Mouse (Mus musculus) MEL (cell line): ENCODE measurements at regions not wholly inside any gene's neighbourhood (a gene's known extent, or its start where the extent isn't known, plus 50 kb on each side); places are given as distances from the start of the nearest gene placed in this dataset.

Experiments
- CTCF ChIP-seq, 3 experiments: IDR thresholded peaks in 2 of 3; conservative IDR thresholded peaks in 1 of 3; 2 replicates each; pipeline ENCODE4 v1.5.1; 2011 to 2012; ENCODE audit warnings: low read length in 3 of 3, low read depth in 2 of 3, mild to moderate bottlenecking in 2 of 3, improper control_type of control experiment in 1 of 3, inconsistent platforms in 1 of 3, mixed read lengths in 1 of 3, moderate library complexity in 1 of 3; ENCODE audit not compliant: control insufficient read depth in 1 of 3, insufficient read depth in 1 of 3, poor library complexity in 1 of 3, severe bottlenecking in 1 of 3
- EP300 ChIP-seq, 2 experiments: IDR thresholded peaks; 2 replicates each; pipeline ENCODE4 v1.6.1; 2011; ENCODE audit warnings: improper control_type of control experiment in 2 of 2, low read length in 2 of 2, low read depth in 1 of 2, mild to moderate bottlenecking in 1 of 2
- GATA1 ChIP-seq: IDR thresholded peaks from 2 replicates; pipeline ENCODE4 v1.6.1; 2011; ENCODE audit warnings: low read depth, low read length, improper control_type of control experiment
- POLR2A ChIP-seq, 2 experiments: IDR thresholded peaks; 2 replicates each; pipeline ENCODE4 v1.6.1; 2011 to 2012; ENCODE audit warnings: low read length in 2 of 2, mild to moderate bottlenecking in 2 of 2, control low read depth in 1 of 2, improper control_type of control experiment in 1 of 2, low read depth in 1 of 2, moderate library complexity in 1 of 2; ENCODE audit not compliant: control insufficient read depth in 1 of 2, insufficient read depth in 1 of 2, poor library complexity in 1 of 2
- POLR2AphosphoS5 ChIP-seq: IDR thresholded peaks from 2 replicates; pipeline ENCODE4 v1.6.1; 2012; ENCODE audit warnings: low read depth, borderline replicate concordance, mild to moderate bottlenecking, inconsistent platforms, low read length, moderate library complexity, mixed read lengths

- TF ChIP-seq POLR2A (IDR thresholded peaks at IDR 0.05; ENCODE audit: control insufficient read depth in 1 of 2, insufficient read depth in 1 of 2, low read depth in 1 of 2, low read length in 2 of 2, poor library complexity in 1 of 2) (no peak), GATA1 (no peak), CTCF (IDR thresholded peaks at IDR 0.05 in 2 of 3, conservative IDR thresholded peaks at IDR 0.05 in 1 of 3; ENCODE audit: control insufficient read depth in 1 of 3, insufficient read depth in 1 of 3, low read depth in 2 of 3, low read length in 3 of 3, poor library complexity in 1 of 3, severe bottlenecking in 1 of 3) (no peak), POLR2AphosphoS5 (no peak), EP300 (IDR thresholded peaks at IDR 0.05; ENCODE audit: low read depth in 1 of 2, low read length in 2 of 2) (no peak)
These were observed 135.4 kb downstream of the Rdh14 start for GRCm38 (mm10) chr12:10525934-10526333.
